Mouse (Mus musculus): ENCODE measurements around the gene Faim2. TPM values are rescaled to one million over a fixed set of nuclear protein-coding genes. Genes with fewer than 3 reads are reported as not detected.
A peak's percentile ranks its signal among the peaks of the same experiment; 100 is the strongest.

Gene Faim2
- polyA plus RNA-seq, 1 experiment: 172 TPM

- H3K4me1 ChIP-seq (ENCODE audit: control insufficient read depth, insufficient read depth, low read length): no peaks in the 10 kb centered on the region
- no peak overlapping the region for H3K27ac ChIP-seq (ENCODE audit: insufficient read depth, low read length)
- H3K4me3 ChIP-seq (ENCODE audit: insufficient read depth, low read length): no peak overlapping the region
- TF ChIP-seq CTCF (IDR thresholded peaks at IDR 0.05; ENCODE audit: extremely low read depth, insufficient read depth, low read length): no peak
- TF ChIP-seq POLR2A (IDR thresholded peaks at IDR 0.05; ENCODE audit: extremely low read depth, insufficient read depth, low read length): no peak
Measured at GRCm38 (mm10) chr15:99511797-99512525, 16.0 kb downstream of the Faim2 start.

GRCm38 (mm10) chr15:99510621-99511020 is 17.3 kb downstream of the Faim2 start:
- no peak for TF ChIP-seq CTCF (IDR thresholded peaks at IDR 0.05; ENCODE audit: extremely low read depth, insufficient read depth, low read length)
- TF ChIP-seq POLR2A (IDR thresholded peaks at IDR 0.05; ENCODE audit: extremely low read depth, insufficient read depth, low read length): no peak

GRCm38 (mm10) chr15:99509840-99510239 is 18.1 kb downstream of the Faim2 start:
- no peak for TF ChIP-seq POLR2A (IDR thresholded peaks at IDR 0.05; ENCODE audit: extremely low read depth, insufficient read depth, low read length)
- TF ChIP-seq CTCF (IDR thresholded peaks at IDR 0.05; ENCODE audit: extremely low read depth, insufficient read depth, low read length): no peak
- Histone ChIP-seq H3K4me1 (ENCODE audit: control insufficient read depth, insufficient read depth, low read length) (no peaks in the 10 kb centered on the region), H3K4me3 (ENCODE audit: insufficient read depth, low read length) (no peak overlapping the region), H3K27ac (ENCODE audit: insufficient read depth, low read length) (no peak overlapping the region)

More at GRCm38 (mm10) chr15:99510621-99511020, 17.3 kb downstream of the Faim2 start:
- no peaks in the 10 kb centered on the region for H3K4me1 ChIP-seq (ENCODE audit: control insufficient read depth, insufficient read depth, low read length)
- no peak overlapping the region for H3K4me3 ChIP-seq (ENCODE audit: insufficient read depth, low read length)
- H3K27ac ChIP-seq (ENCODE audit: insufficient read depth, low read length): no peak overlapping the region

GRCm38 (mm10) chr15:99505324-99506095 is 22.5 kb downstream of the Faim2 start:
- TF ChIP-seq POLR2A (IDR thresholded peaks at IDR 0.05; ENCODE audit: extremely low read depth, insufficient read depth, low read length) (no peak), CTCF (IDR thresholded peaks at IDR 0.05; ENCODE audit: extremely low read depth, insufficient read depth, low read length) (no peak)
- H3K4me3 ChIP-seq (ENCODE audit: insufficient read depth, low read length): no peak overlapping the region
- H3K4me1 ChIP-seq (ENCODE audit: control insufficient read depth, insufficient read depth, low read length): peaks cover 9% of the 10 kb centered on the region
- 0 out of 2 replicates have a peak overlapping the region, but pooled peaks have one; percentile 9 for H3K27ac ChIP-seq (ENCODE audit: insufficient read depth, low read length)

- Histone ChIP-seq H3K27ac (ENCODE audit: insufficient read depth, low read length) (no peak overlapping the region), H3K4me1 (ENCODE audit: control insufficient read depth, insufficient read depth, low read length) (peaks cover 9% of the 10 kb centered on the region), H3K4me3 (ENCODE audit: insufficient read depth, low read length) (no peak overlapping the region)
- TF ChIP-seq POLR2A (IDR thresholded peaks at IDR 0.05; ENCODE audit: extremely low read depth, insufficient read depth, low read length) (no peak), CTCF (IDR thresholded peaks at IDR 0.05; ENCODE audit: extremely low read depth, insufficient read depth, low read length) (no peak)
Measured at GRCm38 (mm10) chr15:99503256-99503655, 24.7 kb downstream of the Faim2 start.

- Histone ChIP-seq H3K4me1 (ENCODE audit: control insufficient read depth, insufficient read depth, low read length) (peaks cover 13% of the 10 kb centered on the region), H3K4me3 (ENCODE audit: insufficient read depth, low read length) (no peak overlapping the region)
Measured at GRCm38 (mm10) chr15:99502311-99502831, 25.6 kb downstream of the Faim2 start.

GRCm38 (mm10) chr15:99501292-99502260 is 26.4 kb downstream of the Faim2 start:
- no peak overlapping the region for H3K4me3 ChIP-seq (ENCODE audit: insufficient read depth, low read length)
- peaks cover 14% of the 10 kb centered on the region for H3K4me1 ChIP-seq (ENCODE audit: control insufficient read depth, insufficient read depth, low read length)
- peak overlapping the region; percentile 82 for H3K27ac ChIP-seq (ENCODE audit: insufficient read depth, low read length)
- TF ChIP-seq CTCF (IDR thresholded peaks at IDR 0.05; ENCODE audit: extremely low read depth, insufficient read depth, low read length) (no peak), POLR2A (IDR thresholded peaks at IDR 0.05; ENCODE audit: extremely low read depth, insufficient read depth, low read length) (no peak)

More at GRCm38 (mm10) chr15:99502311-99502831, 25.6 kb downstream of the Faim2 start:
- TF ChIP-seq CTCF (IDR thresholded peaks at IDR 0.05; ENCODE audit: extremely low read depth, insufficient read depth, low read length) (no peak), POLR2A (IDR thresholded peaks at IDR 0.05; ENCODE audit: extremely low read depth, insufficient read depth, low read length) (no peak)
- H3K27ac ChIP-seq (ENCODE audit: insufficient read depth, low read length): peak overlapping the region; percentile 82

GRCm38 (mm10) chr15:99500320-99500719 is 27.6 kb downstream of the Faim2 start:
- peaks cover 14% of the 10 kb centered on the region for H3K4me1 ChIP-seq (ENCODE audit: control insufficient read depth, insufficient read depth, low read length)
- TF ChIP-seq CTCF (IDR thresholded peaks at IDR 0.05; ENCODE audit: extremely low read depth, insufficient read depth, low read length) (no peak), POLR2A (IDR thresholded peaks at IDR 0.05; ENCODE audit: extremely low read depth, insufficient read depth, low read length) (no peak)
- no peak overlapping the region for H3K27ac ChIP-seq (ENCODE audit: insufficient read depth, low read length)
- H3K4me3 ChIP-seq (ENCODE audit: insufficient read depth, low read length): no peak overlapping the region

GRCm38 (mm10) chr15:99499726-99500125 is 28.2 kb downstream of the Faim2 start:
- Histone ChIP-seq H3K27ac (ENCODE audit: insufficient read depth, low read length) (no peak overlapping the region), H3K4me3 (ENCODE audit: insufficient read depth, low read length) (no peak overlapping the region), H3K4me1 (ENCODE audit: control insufficient read depth, insufficient read depth, low read length) (peaks cover 14% of the 10 kb centered on the region)
- TF ChIP-seq CTCF (IDR thresholded peaks at IDR 0.05; ENCODE audit: extremely low read depth, insufficient read depth, low read length): no peak
- no peak for TF ChIP-seq POLR2A (IDR thresholded peaks at IDR 0.05; ENCODE audit: extremely low read depth, insufficient read depth, low read length)
